Mouse (Mus musculus): Measurements from ENCODE around the gene Cbfa2t2. TPM values are rescaled to one million over a fixed set of nuclear protein-coding genes. Genes with fewer than 3 reads are reported as not detected.

Cbfa2t2 gene
- total and polyA plus RNA-seq, 3 experiments: 7.8 to 17.3 (median 15.6) TPM

DNA sequence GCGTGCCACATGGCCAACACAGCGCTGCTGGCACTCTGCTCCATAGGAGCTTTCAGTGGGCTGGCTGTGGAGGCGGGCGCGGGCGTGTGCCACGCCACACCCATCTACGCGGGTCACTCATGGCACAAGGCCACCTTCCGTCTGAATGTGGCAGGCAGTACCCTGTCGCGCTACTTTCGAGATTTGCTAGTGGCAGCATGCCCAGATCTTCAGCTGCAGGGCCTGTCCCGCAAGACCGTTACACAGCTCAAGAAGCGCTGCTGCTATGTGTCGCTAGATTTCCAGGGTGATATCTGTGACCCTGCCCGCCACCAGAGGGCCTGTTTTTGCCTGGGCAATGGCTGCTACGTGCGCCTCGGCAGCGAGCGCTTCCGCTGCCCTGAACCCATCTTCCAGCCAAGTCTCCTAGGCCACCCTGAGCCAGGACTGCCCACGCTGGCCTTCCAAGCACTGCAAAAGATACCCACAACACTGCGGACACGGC lies 116.2 kb downstream of the Cbfa2t2 start:
- 12% methylated on average over 27 of the region's 27 CpGs for WGBS
- intact Hi-C loops (cut with DNase I): loop anchor here (5.0 kb wide), 1 partner anchor 60 kb away; the partner anchor contains the start of genes 4930519P11Rik and Zfp341
- H3K27me3 ChIP-seq (ENCODE audit: control insufficient read depth, insufficient read depth, low read length): no peaks in the 10 kb centered on the region
- peak overlapping the region; percentile 17; the same call in 1 of the 2 replicates for H3K9ac ChIP-seq (ENCODE audit: low read depth, low read length)
- DNase-seq: peak; percentile 73 to 75
- peak overlapping the region; percentile 44 for H3K4me3 ChIP-seq
- TF ChIP-seq EP300 (IDR thresholded peaks at IDR 0.05; ENCODE audit: insufficient read depth, low read depth, low read length): 0 out of 2 replicates have a peak, but pooled peaks have one; percentile 24
- no peak for TF ChIP-seq POLR2A (IDR thresholded peaks at IDR 0.05; ENCODE audit: insufficient read depth, low read depth, low read length)
- TF ChIP-seq CTCF (IDR thresholded peaks at IDR 0.05): peak; percentile 76
- no peaks in the 10 kb centered on the region for H3K36me3 ChIP-seq (ENCODE audit: control insufficient read depth, insufficient read depth, low read length)
- H3K4me1 ChIP-seq (ENCODE audit: control insufficient read depth, insufficient read depth, low read length): peaks cover 1% of the 10 kb centered on the region; the same call in 1 of the 2 replicates
- H3K27ac ChIP-seq: peak overlapping the region; percentile 11; the same call in 1 of the 2 replicates
- no peaks in the 10 kb centered on the region for H3K79me2 ChIP-seq (replicated peaks; ENCODE audit: control insufficient read depth, insufficient read depth, low read length)

DNA sequence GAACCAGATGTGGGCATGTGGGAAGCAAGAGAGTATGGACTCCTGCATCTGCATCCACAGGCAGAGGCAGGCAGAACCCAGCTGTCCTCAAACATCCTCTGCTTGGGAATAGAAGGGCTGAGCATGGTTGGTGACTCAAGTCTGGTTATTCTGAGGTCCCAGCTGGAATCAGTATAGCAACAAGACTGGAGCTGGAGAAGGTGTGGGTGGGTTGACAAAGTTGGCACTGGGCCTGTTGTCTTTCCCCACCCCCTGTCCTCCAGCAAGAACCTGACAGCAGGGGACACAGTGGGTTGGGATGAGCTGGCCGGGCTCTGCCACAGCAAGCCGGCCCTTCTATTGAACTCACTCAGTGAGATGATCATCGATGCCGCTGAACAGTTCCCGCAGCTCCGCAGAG lies 119.0 kb downstream of the Cbfa2t2 start:
- Histone ChIP-seq H3K4me1 (ENCODE audit: control insufficient read depth, insufficient read depth, low read length) (peaks cover 5% of the 10 kb centered on the region), H3K4me3 (no peak overlapping the region), H3K36me3 (ENCODE audit: control insufficient read depth, insufficient read depth, low read length) (no peaks in the 10 kb centered on the region), H3K27me3 (ENCODE audit: control insufficient read depth, insufficient read depth, low read length) (no peaks in the 10 kb centered on the region), H3K27ac (no peak overlapping the region), H3K9ac (ENCODE audit: low read depth, low read length) (no peak overlapping the region), H3K79me2 (replicated peaks; ENCODE audit: control insufficient read depth, insufficient read depth, low read length) (no peaks in the 10 kb centered on the region)
- WGBS: 86% methylated on average over 6 of the region's 6 CpGs
- no peak for DNase-seq
- TF ChIP-seq CTCF (IDR thresholded peaks at IDR 0.05) (no peak), POLR2A (IDR thresholded peaks at IDR 0.05; ENCODE audit: insufficient read depth, low read depth, low read length) (no peak), EP300 (IDR thresholded peaks at IDR 0.05; ENCODE audit: insufficient read depth, low read depth, low read length) (no peak)
- intact Hi-C loops (cut with DNase I): no loop called here

DNA sequence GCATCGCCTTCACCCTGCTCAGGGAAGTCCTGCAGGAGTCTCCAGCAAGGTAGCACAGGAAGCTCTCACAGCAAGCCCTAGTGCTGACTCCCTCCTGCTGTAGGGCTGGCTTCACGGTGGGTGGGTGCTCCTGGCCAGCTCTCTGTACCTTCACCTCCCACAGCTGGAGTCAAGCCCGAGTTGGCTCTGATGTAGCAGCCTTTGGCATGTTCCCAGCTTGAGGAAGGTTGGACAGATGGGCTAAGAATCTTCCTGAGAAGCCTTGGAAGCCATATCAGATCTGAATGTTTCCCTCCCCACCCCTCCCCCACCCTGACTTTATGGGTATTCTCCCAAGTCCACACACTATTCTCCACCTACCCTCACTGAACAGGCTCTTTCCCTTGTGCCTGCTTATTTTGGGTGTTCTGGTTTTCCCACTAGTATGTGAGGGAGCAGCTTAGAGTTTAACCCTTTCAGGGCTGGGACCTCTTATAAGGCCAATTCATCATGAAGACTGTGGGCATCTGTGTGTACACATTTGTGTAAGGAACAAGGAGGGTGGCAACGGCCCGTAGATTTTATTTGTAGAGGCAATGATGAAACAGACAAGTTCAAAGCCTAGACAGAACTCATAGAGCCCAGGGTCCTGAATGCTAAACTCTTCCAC lies 121.0 kb downstream of the Cbfa2t2 start:
- no peak overlapping the region for H3K27ac ChIP-seq
- H3K79me2 ChIP-seq (replicated peaks; ENCODE audit: control insufficient read depth, insufficient read depth, low read length): no peaks in the 10 kb centered on the region
- no peak overlapping the region for H3K9ac ChIP-seq (ENCODE audit: low read depth, low read length)
- intact Hi-C loops (cut with DNase I): no loop called here
- H3K27me3 ChIP-seq (ENCODE audit: control insufficient read depth, insufficient read depth, low read length): no peaks in the 10 kb centered on the region
- peaks cover 5% of the 10 kb centered on the region for H3K4me1 ChIP-seq (ENCODE audit: control insufficient read depth, insufficient read depth, low read length)
- WGBS: 53% methylated on average over 5 of the region's 5 CpGs
- TF ChIP-seq CTCF (IDR thresholded peaks at IDR 0.05) (no peak), POLR2A (IDR thresholded peaks at IDR 0.05; ENCODE audit: insufficient read depth, low read depth, low read length) (no peak), EP300 (IDR thresholded peaks at IDR 0.05; ENCODE audit: insufficient read depth, low read depth, low read length) (no peak)
- H3K36me3 ChIP-seq (ENCODE audit: control insufficient read depth, insufficient read depth, low read length): no peaks in the 10 kb centered on the region
- H3K4me3 ChIP-seq: no peak overlapping the region
- DNase-seq: no peak

DNA sequence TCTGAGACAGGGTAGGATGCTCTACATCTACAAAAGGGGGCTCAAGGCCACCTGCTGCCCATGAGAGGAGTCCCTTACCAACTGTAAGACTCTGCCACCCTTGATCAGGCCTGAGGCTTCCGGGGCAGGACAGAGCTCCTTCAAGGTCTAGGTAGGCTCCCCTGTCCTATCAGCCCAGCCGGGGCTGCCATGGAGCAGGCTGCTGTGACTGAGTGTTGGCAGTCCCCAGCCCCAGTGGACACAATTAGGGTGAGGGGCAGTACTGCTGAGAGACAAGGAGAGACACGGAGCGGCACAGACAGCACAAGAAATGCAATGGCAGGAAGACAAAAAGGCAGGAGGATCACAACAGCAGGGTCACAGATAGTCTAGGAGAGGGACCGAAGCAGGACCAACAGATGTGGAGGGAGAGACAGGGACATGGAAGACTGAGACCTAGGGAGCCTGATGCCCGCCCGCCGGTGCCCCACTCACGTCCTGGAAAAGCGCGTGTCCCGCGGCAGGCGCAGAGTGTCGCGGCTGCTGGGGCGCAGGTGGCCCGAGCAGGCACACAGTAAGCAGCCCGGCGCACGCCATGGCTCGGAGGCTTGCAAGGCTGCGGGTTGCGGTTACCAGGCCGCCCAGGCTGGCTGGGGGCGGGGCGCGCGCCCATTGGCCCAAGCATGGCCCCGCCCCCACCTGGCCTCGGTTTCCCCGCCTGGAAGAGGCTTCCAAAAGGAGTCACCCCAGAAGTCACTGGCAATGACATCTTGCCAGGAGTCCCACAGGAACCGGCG lies 122.2 kb downstream of the Cbfa2t2 start, which contains the start of gene Necab3:
Gene Necab3 (minus strand): TSS at position 627 of the 776 bp plus-strand sequence.
- WGBS: 10% methylated on average over 34 of the region's 34 CpGs
- no peaks in the 10 kb centered on the region for H3K79me2 ChIP-seq (replicated peaks; ENCODE audit: control insufficient read depth, insufficient read depth, low read length)
- peaks cover 5% of the 10 kb centered on the region for H3K4me1 ChIP-seq (ENCODE audit: control insufficient read depth, insufficient read depth, low read length)
- peak within 1 kb of the TSS; percentile 27 for H3K4me3 ChIP-seq
- H3K9ac ChIP-seq (ENCODE audit: low read depth, low read length): peak within 1 kb of the TSS; percentile 36; the same call in 1 of the 2 replicates
- DNase-seq: peak; percentile 44 to 45
- intact Hi-C loops (cut with DNase I): no loop called here
- no peak within 1 kb of the TSS; the same call in 1 of the 2 replicates for H3K27ac ChIP-seq
- H3K27me3 ChIP-seq (ENCODE audit: control insufficient read depth, insufficient read depth, low read length): no peaks in the 10 kb centered on the region
- H3K36me3 ChIP-seq (ENCODE audit: control insufficient read depth, insufficient read depth, low read length): no peaks in the 10 kb centered on the region
- TF ChIP-seq CTCF (IDR thresholded peaks at IDR 0.05): no peak
- TF ChIP-seq EP300 (IDR thresholded peaks at IDR 0.05; ENCODE audit: insufficient read depth, low read depth, low read length): no peak
- no peak for TF ChIP-seq POLR2A (IDR thresholded peaks at IDR 0.05; ENCODE audit: insufficient read depth, low read depth, low read length)

DNA sequence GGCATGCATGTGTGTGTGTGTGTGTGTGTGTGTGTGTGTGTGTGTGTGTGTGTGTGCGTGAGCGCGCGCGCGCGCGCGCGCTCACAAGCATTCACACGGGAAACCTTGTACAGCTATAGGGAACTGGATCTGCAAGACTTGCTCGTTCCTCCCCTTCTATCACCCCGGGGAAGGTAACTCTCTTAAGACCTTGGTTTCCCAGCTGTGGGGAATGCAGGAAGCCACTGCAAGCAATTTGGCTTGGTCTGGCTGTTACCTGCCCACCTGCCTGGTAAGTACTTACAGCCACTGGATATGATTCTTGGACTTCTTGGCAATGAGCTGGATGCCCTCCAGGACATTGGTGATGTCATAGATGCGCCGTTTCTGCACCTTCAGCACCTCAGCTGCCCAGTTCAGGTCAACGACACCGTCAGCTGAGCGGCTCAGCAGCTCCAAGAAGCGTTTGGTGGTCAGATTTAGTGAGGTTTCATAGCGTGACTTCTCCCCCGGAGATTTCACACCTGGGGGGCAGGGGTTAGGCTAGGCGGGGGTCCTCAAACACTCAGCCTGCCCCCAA lies 127.4 kb downstream of the Cbfa2t2 start:
- H3K27ac ChIP-seq: no peak overlapping the region
- intact Hi-C loops (cut with DNase I): no loop called here
- no peaks in the 10 kb centered on the region for H3K79me2 ChIP-seq (replicated peaks; ENCODE audit: control insufficient read depth, insufficient read depth, low read length)
- TF ChIP-seq POLR2A (IDR thresholded peaks at IDR 0.05; ENCODE audit: insufficient read depth, low read depth, low read length) (no peak), EP300 (IDR thresholded peaks at IDR 0.05; ENCODE audit: insufficient read depth, low read depth, low read length) (no peak), CTCF (IDR thresholded peaks at IDR 0.05) (no peak)
- peaks cover 5% of the 10 kb centered on the region for H3K4me1 ChIP-seq (ENCODE audit: control insufficient read depth, insufficient read depth, low read length)
- no peaks in the 10 kb centered on the region for H3K27me3 ChIP-seq (ENCODE audit: control insufficient read depth, insufficient read depth, low read length)
- no peak overlapping the region for H3K9ac ChIP-seq (ENCODE audit: low read depth, low read length)
- 91% methylated on average over 22 of the region's 22 CpGs for WGBS
- H3K4me3 ChIP-seq: no peak overlapping the region
- no peak for DNase-seq
- H3K36me3 ChIP-seq (ENCODE audit: control insufficient read depth, insufficient read depth, low read length): no peaks in the 10 kb centered on the region
